Mouse (Mus musculus) limb, embryonic 15.5 days (tissue): ENCODE data around the gene Gm20388. TPM values are rescaled to one million over a fixed set of nuclear protein-coding genes. Genes with fewer than 3 reads are reported as not detected.
"Not testable (repeated sequence)": the region's sequence is repeated elsewhere in the genome, so short reads cannot be mapped to it uniquely, and the experiment has no call there.

Experiments used
- ATAC-seq: fragments of 200-750 bp; cut with Nextera tagmentation; 2 replicates; pipeline ENCODE4 v1.8.0; 2017; ENCODE audit warnings: low read depth, moderate TSS enrichment; ENCODE audit not compliant: insufficient number of reproducible peaks, low FRiP score, low TSS enrichment
- H3K27ac ChIP-seq: fragments of 300-500 bp; sonication (generic); 2 replicates; pipeline ENCODE4 v1.5.1; 2015; ENCODE audit warnings: moderate library complexity, mild to moderate bottlenecking, inconsistent platforms
- H3K27me3 ChIP-seq: fragments of 300-500 bp; sonication (generic); 2 replicates; pipeline ENCODE4 v1.6.1; 2015; ENCODE audit warnings: inconsistent platforms
- H3K36me3 ChIP-seq: fragments of 300-500 bp; sonication (generic); 2 replicates; pipeline ENCODE4 v1.6.1; 2015; ENCODE audit warnings: inconsistent platforms
- H3K4me1 ChIP-seq: fragments of 300-500 bp; sonication (generic); 2 replicates; pipeline ENCODE4 v1.6.1; 2015; ENCODE audit warnings: inconsistent platforms
- H3K4me2 ChIP-seq: fragments of 300-500 bp; sonication (generic); 2 replicates; pipeline ENCODE4 v1.6.1; 2015; ENCODE audit warnings: mild to moderate bottlenecking, inconsistent platforms
- H3K4me3 ChIP-seq: fragments of 300-500 bp; sonication (generic); 2 replicates; pipeline ENCODE4 v1.5.1; 2015; ENCODE audit warnings: mild to moderate bottlenecking, inconsistent platforms
- H3K9ac ChIP-seq: fragments of 300-500 bp; sonication (generic); 2 replicates; pipeline ENCODE4 v1.6.1; 2015; ENCODE audit warnings: inconsistent platforms
- H3K9me3 ChIP-seq: fragments of 300-500 bp; sonication (generic); 2 replicates; pipeline ENCODE4 v1.6.1; 2016; ENCODE audit warnings: inconsistent platforms
- WGBS: fragments of 180-500 bp; shearing (Covaris S2); methylation state at CpG from one replicate; pipeline ENCODE4 v1.1.7; 2015; 5-methylcytosine and 5-hydroxymethylcytosine counted together
- polyA plus RNA-seq: library from polyadenylated mRNA; unstranded; fragments of >200 nt; fragmentation: Nextera tagmentation; extraction: Ambion mirVana; gene quantifications from 2 replicates; pipeline ENCODE4 v1.2.1, GENCODE M21; 2015

The Gm20388 gene
- polyA plus RNA-seq, 1 experiment from 2014 or later: 4.9 TPM

DNA sequence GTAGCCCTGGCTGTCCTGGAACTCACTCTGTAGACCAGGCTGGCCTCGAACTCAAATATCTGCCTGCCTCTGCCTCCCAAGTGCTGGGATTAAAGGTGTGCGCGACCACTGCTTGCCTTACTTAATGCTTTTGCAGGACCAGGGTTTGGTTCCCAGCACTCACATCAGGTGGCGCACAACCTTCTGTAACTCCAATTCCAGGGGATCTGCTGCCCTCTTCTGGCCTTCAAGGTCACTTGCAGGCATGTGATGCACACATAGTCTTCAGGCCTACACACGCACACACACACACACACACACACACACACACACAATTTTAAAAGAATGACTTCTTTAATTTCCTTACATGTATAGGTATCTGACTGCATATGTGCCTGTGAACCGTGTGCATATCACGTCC is 3890.2 kb downstream of the Gm20388 start:
- WGBS: 90% methylated on average over 7 of the region's 7 CpGs
- no peak for ATAC-seq

DNA sequence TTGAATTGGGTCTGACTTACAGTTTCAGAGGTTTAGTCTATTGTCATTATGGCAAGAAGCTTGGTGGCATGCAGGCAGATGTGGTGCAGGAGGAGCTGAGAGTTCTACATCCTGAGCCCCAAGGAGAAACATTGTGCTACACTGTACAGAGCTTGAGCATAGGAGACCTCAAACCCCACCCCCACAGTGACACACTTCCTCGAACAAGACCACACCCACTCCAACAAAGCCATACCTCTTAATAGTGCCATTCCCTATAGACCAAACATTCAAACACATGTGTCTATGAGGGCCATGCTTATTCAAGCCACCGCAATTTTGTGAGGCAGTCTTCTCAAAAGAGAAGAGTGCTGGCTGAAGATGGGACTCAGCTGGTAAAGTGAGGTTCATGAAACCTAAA is 3890.9 kb downstream of the Gm20388 start:
- no peak overlapping the region for H3K27ac ChIP-seq
- no peak for ATAC-seq
- no peaks in the 10 kb centered on the region for H3K9me3 ChIP-seq
- no peak overlapping the region for H3K9ac ChIP-seq
- no peaks in the 10 kb centered on the region for H3K27me3 ChIP-seq
- H3K4me3 ChIP-seq: no peak overlapping the region
- 75% methylated on average over 2 of the region's 2 CpGs for WGBS
- peaks cover 12% of the 10 kb centered on the region for H3K4me1 ChIP-seq
- no peaks in the 10 kb centered on the region for H3K36me3 ChIP-seq
- H3K4me2 ChIP-seq: no peak overlapping the region

More for the DNA sequence above, 3890.2 kb downstream of the Gm20388 start:
- Histone ChIP-seq H3K27me3 (no peaks in the 10 kb centered on the region), H3K4me2 (no peak overlapping the region), H3K36me3 (no peaks in the 10 kb centered on the region), H3K9me3 (no peaks in the 10 kb centered on the region), H3K4me3 (no peak overlapping the region), H3K27ac (no peak overlapping the region), H3K4me1 (peaks cover 9% of the 10 kb centered on the region), H3K9ac (no peak overlapping the region)

DNA sequence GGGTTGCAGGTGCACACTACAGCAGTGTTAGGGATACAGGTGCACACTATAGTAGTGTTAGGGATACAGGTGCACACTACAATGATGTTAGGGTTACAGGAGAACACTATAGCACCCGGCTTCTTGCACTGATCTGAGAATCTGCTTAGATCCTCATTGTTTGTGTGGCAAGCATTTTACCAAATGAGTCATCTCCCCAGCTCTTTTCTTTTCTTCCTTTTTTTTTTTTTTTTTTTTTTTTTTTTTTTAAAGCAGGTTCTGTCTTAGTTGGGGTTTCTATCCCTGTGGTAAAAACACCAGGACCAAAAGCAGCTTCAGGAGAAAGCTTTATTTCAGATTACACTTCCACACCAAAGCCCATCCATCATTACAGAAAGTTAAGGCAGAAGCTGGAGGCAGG is 3893.0 kb downstream of the Gm20388 start:
- no peak overlapping the region for H3K9ac ChIP-seq
- no peak overlapping the region for H3K4me2 ChIP-seq
- peaks cover 24% of the 10 kb centered on the region for H3K4me1 ChIP-seq
- no peak overlapping the region for H3K4me3 ChIP-seq
- H3K27me3 ChIP-seq: no peaks in the 10 kb centered on the region
- H3K36me3 ChIP-seq: no peaks in the 10 kb centered on the region
- no peaks in the 10 kb centered on the region for H3K9me3 ChIP-seq
- WGBS: 71% methylated on average over 1 of the region's 1 CpGs
- no peak overlapping the region for H3K27ac ChIP-seq
- ATAC-seq: no peak

DNA sequence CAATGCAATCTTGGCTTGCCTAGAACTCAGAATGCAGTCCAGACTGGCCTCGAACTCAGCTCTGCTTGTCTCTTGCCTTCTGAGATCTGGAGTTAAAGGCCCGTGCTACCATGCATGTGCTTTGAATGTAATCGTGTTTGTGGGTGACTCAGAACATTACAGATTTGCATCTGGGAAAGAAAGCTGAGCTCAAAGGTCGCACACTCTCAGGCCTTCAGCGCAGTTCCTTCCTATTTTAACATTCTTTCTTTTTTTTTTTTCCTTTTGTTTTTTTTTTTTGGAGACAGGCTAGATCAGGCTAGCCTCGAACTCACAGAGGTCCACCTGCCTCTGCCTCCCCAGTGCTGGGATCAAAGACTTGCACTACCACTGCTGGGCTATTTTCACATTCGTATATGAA is 3893.9 kb downstream of the Gm20388 start:
- no peak overlapping the region for H3K4me3 ChIP-seq
- no peak for ATAC-seq
- WGBS: 85% methylated on average over 7 of the region's 7 CpGs

DNA sequence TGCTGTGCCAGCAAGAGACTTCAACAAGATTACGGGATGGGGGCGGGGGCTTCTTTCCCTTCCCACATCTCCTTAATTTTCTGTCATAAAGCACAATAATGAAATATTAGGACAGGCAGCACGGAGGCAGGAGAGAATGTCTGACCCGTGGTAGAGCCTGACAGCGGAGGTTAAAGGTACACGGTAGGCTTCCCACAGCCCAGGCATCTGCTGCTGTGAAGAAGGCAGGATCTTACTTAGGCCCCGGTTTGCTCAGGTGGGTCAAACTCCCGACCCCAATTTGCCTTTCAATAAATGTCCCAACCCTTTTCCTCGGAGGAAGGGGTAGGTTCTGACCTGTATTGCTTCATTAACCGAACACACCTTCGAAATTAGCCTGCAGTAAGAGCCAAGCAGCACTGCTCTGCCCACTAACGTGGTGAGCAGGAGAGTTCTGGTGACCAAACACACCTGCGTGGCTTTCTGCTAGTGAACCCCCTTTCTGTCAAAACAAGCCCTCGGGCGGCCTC is 3894.6 kb downstream of the Gm20388 start:
- H3K27ac ChIP-seq: peak overlapping the region; percentile 67
- peak overlapping the region; percentile 50 for H3K9ac ChIP-seq
- H3K4me1 ChIP-seq: peaks cover 22% of the 10 kb centered on the region
- WGBS: 15% methylated on average over 15 of the region's 15 CpGs
- H3K36me3 ChIP-seq: no peaks in the 10 kb centered on the region
- H3K9me3 ChIP-seq: no peaks in the 10 kb centered on the region
- peak overlapping the region; percentile 82 for H3K4me2 ChIP-seq
- no peaks in the 10 kb centered on the region for H3K27me3 ChIP-seq
- H3K4me3 ChIP-seq: peak overlapping the region; percentile 92
- ATAC-seq: no peak; the same call in 1 of the 2 replicates

More for the DNA sequence above, 3893.9 kb downstream of the Gm20388 start:
- no peaks in the 10 kb centered on the region for H3K27me3 ChIP-seq
- no peak overlapping the region for H3K9ac ChIP-seq
- H3K4me2 ChIP-seq: no peak overlapping the region
- H3K9me3 ChIP-seq: no peaks in the 10 kb centered on the region
- no peaks in the 10 kb centered on the region for H3K36me3 ChIP-seq
- H3K4me1 ChIP-seq: peaks cover 24% of the 10 kb centered on the region
- H3K27ac ChIP-seq: no peak overlapping the region

DNA sequence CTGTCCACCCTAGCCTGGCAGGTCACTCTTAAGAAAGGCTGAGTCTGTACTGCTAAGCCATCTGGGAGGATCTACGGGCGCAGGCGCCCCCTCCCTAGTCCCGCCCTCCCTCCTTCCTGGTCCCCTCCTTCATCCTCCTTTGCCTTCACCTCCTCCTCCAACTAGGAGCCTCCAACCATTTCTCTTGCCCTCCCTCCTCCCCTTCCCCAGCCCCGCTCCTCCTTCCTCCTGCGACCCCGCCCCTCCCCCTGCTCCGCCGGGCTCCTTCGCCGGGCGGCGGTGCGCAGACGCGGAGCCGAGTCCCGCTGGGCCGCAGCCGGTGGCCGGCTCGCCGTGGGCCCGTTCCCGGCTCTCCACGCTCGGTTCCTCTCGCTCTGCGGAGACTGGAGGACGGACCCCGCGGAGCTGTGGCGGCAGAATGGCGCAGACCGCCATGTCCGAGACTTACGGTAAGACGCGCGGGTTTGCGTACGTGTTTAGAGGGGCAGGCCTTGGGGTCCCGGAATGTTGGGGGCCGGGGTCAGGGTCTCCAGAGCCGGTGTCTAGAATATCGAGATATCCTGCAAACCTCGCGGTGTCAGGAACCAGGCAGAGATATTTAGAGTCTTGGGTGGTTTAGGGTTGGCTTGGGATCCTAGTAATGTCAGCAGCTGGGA is 3895.2 kb downstream of the Gm20388 start, which contains the start of gene Rab4a:
Gene Rab4a (plus strand): TSS at position 268 of the 656 bp plus-strand sequence.
- peak within 1 kb of the TSS; percentile 82 for H3K4me2 ChIP-seq
- WGBS: under 1% methylated on average over 47 of the region's 48 CpGs
- H3K9me3 ChIP-seq: no peaks in the 10 kb centered on the region
- peak; percentile 95 for ATAC-seq
- H3K9ac ChIP-seq: peak within 1 kb of the TSS; percentile 87
- H3K4me1 ChIP-seq: peaks cover 22% of the 10 kb centered on the region
- no peaks in the 10 kb centered on the region for H3K27me3 ChIP-seq
- peak within 1 kb of the TSS; percentile 92 for H3K4me3 ChIP-seq
- no peaks in the 10 kb centered on the region for H3K36me3 ChIP-seq
- peak within 1 kb of the TSS; percentile 87 for H3K27ac ChIP-seq

DNA sequence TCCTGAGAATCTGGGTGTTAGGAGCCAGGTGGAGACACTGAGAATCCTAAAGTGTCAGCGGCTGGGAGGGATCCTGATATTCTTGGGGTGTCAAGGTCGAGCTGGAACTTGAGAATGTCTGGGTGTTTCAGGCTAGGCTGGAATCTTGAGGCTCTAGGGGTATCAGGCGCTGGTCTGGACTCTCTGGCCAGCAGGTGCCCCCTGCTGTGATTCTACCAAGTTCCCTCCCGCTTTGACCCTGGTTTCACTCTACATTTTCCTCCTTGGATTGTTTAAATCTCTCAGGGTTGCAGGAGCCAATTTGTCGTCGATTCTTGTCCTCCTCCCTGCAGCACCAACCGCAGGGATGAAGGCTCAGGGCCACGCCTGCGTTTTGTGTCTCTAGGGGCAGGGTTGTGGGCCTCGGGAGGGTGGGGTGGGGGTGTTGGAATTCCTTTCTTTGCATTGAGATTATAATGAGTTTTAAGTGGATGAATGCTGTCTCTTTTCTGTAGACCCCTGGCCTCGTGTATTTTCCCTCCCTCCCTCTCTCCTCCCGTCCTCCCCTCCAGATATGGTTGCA is 3895.8 kb downstream of the Gm20388 start:
- no peaks in the 10 kb centered on the region for H3K36me3 ChIP-seq
- H3K9me3 ChIP-seq: no peaks in the 10 kb centered on the region
- 4% methylated on average over 12 of the region's 12 CpGs for WGBS
- H3K27me3 ChIP-seq: no peaks in the 10 kb centered on the region
- H3K27ac ChIP-seq: peak overlapping the region; percentile 87
- H3K4me2 ChIP-seq: peak overlapping the region; percentile 82
- peak overlapping the region; percentile 92 for H3K4me3 ChIP-seq
- H3K4me1 ChIP-seq: peaks cover 22% of the 10 kb centered on the region
- ATAC-seq: no peak
- peak overlapping the region; percentile 87 for H3K9ac ChIP-seq

- peak overlapping the region; percentile 87; the same call in 1 of the 2 replicates for H3K9ac ChIP-seq
- peak overlapping the region; percentile 92 for H3K4me3 ChIP-seq
- no peaks in the 10 kb centered on the region for H3K27me3 ChIP-seq
- no peak overlapping the region for H3K27ac ChIP-seq
- WGBS: 11% methylated on average over 14 of the region's 14 CpGs
- H3K4me2 ChIP-seq: peak overlapping the region; percentile 82
- no peaks in the 10 kb centered on the region for H3K36me3 ChIP-seq
- ATAC-seq: no peak
- peaks cover 22% of the 10 kb centered on the region for H3K4me1 ChIP-seq
- no peaks in the 10 kb centered on the region for H3K9me3 ChIP-seq
Observed at GRCm38 (mm10) chr8:123807024-123807431, 3896.4 kb downstream of the Gm20388 start.

DNA sequence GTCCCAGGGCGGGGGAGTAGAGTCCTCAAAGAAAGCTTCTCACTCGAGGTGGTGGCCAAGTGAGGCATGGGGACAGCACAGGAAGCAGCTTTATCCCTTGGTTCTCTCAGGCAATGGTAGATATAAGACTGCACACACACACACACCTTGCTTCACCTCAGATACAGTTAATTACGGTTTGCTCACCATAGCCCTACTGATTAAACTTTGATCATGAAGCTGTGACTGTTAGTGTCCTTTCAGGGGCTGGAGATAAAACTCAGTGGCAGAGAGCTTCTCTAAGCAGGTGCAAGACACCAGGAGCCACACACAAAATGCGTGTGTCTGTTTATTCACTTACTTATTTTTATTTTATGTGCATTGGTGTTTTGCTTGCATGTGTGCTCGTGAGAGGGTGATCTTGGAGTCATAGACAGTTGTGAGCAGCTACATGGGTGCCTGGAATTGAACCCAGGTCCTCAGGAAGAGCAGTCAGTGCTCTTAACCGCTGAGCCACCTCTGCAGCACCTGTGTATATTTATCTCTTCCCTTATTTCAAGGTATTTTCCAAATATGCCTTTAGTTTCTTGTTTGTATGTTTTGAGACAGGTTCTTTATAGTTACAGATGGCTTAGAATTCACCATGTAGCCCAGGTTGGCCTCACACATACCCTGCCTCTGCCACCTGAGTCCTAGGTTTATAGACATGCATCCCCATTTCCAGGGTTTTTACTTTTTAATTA is 3897.4 kb downstream of the Gm20388 start:
- H3K4me1 ChIP-seq: peaks cover 23% of the 10 kb centered on the region
- no peaks in the 10 kb centered on the region for H3K27me3 ChIP-seq
- no peak for ATAC-seq
- no peak overlapping the region for H3K9ac ChIP-seq
- no peaks in the 10 kb centered on the region for H3K9me3 ChIP-seq
- no peak overlapping the region for H3K27ac ChIP-seq
- H3K4me2 ChIP-seq: no peak overlapping the region
- H3K36me3 ChIP-seq: no peaks in the 10 kb centered on the region
- H3K4me3 ChIP-seq: no peak overlapping the region
- WGBS: 70% methylated on average over 6 of the region's 6 CpGs

DNA sequence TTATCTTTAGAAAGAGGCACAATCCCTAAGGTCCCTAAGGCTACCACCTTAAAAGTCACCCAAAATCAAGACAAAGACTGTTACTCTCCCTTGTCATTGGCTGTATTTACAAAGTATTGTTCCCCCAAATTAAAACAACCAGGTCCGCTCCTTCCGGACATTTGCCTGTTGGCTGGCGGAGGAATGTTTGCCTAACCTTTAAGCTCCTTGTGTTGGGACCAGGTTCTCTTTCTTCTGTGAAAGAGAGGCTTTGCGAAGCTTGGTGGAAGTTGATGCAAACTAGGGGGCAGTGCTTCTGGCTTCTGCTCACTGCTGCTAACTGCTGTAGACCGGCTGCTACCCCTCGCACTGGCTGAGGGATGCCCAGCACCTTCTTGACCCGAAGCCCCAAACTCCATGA is 3898.0 kb downstream of the Gm20388 start:
- H3K9me3 ChIP-seq: no peaks in the 10 kb centered on the region
- H3K27ac ChIP-seq: no peak overlapping the region
- H3K9ac ChIP-seq: no peak overlapping the region
- H3K36me3 ChIP-seq: no peaks in the 10 kb centered on the region
- ATAC-seq: no peak
- H3K4me1 ChIP-seq: peaks cover 27% of the 10 kb centered on the region
- 81% methylated on average over 7 of the region's 7 CpGs for WGBS
- H3K27me3 ChIP-seq: no peaks in the 10 kb centered on the region
- no peak overlapping the region for H3K4me2 ChIP-seq
- no peak overlapping the region for H3K4me3 ChIP-seq

DNA sequence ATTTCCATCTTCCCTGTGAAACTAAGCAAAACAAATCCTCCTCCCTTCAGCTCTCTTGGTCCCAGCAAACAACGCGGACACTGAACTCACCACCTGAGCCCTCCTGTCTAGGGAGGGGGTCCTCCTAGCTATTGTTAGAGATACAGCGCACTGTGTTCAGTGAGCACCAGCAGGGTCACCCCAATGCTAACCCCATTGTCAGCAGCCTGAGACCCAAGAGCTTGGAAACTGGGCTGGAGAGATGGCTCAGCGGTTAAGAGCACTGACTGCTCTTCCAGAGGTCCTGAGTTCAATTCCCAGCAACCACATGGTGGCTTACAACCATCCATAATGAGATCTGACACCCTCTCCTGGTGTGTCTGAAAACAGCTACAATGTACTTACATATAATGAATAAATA is 3898.7 kb downstream of the Gm20388 start:
- H3K4me1 ChIP-seq: peaks cover 29% of the 10 kb centered on the region
- H3K27ac ChIP-seq, H3K36me3 ChIP-seq, H3K4me2 ChIP-seq, H3K27me3 ChIP-seq, H3K9ac ChIP-seq, ATAC-seq, H3K9me3 ChIP-seq, H3K4me3 ChIP-seq: not testable (repeated sequence)
- WGBS: 95% methylated on average over 4 of the region's 4 CpGs

- Histone ChIP-seq H3K4me1 (peaks cover 13% of the 10 kb centered on the region), H3K27ac (no peak overlapping the region), H3K36me3 (peaks cover 4% of the 10 kb centered on the region; the same call in 1 of the 2 replicates), H3K27me3 (no peaks in the 10 kb centered on the region), H3K9me3 (no peaks in the 10 kb centered on the region), H3K4me2 (no peak overlapping the region), H3K9ac (no peak overlapping the region), H3K4me3 (no peak overlapping the region)
- 76% methylated on average over 5 of the region's 5 CpGs for WGBS
- ATAC-seq: no peak
Observed at GRCm38 (mm10) chr8:123812227-123812626, 3901.6 kb downstream of the Gm20388 start.
